Mouse (Mus musculus) megakaryocyte, adult 5-6 weeks (primary cell): ENCODE measurements around the gene Stard9. TPM values are rescaled to one million over a fixed set of nuclear protein-coding genes. Genes with fewer than 3 reads are reported as not detected.

Source experiments
- ATAC-seq: 2 replicates; pipeline ENCODE4 v1.8.0; 2016; ENCODE audit warnings: mild to moderate bottlenecking, inconsistent platforms; ENCODE audit not compliant: poor library complexity, severe bottlenecking
- total RNA-seq, 2 experiments: library from RNA; stranded (forward) in 1 of 2; stranded (reverse) in 1 of 2; fragments of 153-499, 151-499 nt in 1 of 2; fragments of 221-1000, 200-1000 nt in 1 of 2; gene quantifications; 2 replicates each; pipeline versions ENCODE4 v1.2.3 to v1.2.4; 2015 to 2017

Stard9 gene
- 23.6 and 26.2 TPM in 2 replicates for total RNA-seq (2015)
- total RNA-seq (2017) = 16.4 and 20.9 TPM in 2 replicates

DNA sequence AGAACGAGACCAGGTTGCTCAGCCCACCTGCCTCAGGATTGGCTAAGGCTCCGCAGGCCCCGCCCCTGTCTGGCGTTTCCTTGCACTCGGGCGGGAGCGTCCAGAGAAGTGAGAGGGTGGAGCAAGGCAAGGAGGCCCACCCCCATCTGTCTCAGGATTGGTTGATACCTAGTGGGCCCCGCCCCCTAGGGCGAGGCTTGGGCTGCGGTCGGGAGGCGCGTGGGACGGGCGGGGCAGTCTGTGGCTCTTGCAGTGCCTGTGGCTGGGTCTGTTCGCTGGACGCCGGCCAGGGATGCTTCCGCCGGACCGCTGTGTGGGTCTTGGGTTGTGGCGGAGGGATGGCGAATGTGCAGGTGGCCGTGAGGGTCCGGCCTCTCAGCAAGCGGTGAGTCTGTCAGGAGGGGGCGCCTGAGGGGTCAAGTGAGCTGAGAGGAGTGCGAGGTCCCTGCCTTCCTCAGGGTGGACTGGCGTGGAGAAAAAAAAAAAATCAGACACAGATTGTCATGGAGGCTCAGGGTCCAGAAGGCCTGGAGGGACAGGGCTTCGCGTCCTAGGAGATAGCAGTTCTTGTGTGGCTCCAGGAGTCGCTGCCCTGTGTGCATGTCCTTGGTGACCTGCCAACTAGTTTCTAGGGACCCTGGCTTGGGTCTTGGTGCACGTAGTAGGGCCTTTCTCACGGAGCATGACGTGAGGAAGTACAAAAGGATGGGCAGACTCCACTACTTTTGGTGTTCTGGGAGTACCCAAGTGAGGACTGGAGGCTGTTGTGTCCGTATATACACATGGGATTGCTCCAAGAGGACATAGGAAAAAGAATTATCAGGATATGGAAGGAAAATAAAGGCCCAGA is at the start of gene Stard9:
Stard9 (plus strand) TSS at position 236 of the 850 bp plus-strand sequence.
- peak; percentile 97 for ATAC-seq

DNA sequence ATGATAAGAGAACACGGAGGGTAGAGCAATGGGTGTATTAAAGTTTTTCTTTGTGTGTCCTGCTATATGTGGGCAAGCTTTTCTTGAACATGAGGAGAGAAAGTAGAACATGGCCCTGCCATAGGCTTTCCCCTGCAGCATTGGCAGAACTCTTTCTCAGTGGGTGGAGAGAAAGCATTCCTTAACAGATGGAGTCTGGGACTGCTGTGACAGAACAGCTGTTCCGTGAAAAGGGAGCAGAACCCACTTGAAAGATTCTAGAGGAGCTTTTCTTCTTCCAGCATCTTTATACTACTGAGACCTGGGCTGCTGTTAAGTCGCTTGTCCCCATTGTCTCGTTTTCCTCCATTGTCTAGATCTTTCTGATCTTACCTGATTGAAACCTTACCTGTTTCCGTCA is 39.2 kb upstream of the Stard9 start:
- no peak for ATAC-seq

DNA sequence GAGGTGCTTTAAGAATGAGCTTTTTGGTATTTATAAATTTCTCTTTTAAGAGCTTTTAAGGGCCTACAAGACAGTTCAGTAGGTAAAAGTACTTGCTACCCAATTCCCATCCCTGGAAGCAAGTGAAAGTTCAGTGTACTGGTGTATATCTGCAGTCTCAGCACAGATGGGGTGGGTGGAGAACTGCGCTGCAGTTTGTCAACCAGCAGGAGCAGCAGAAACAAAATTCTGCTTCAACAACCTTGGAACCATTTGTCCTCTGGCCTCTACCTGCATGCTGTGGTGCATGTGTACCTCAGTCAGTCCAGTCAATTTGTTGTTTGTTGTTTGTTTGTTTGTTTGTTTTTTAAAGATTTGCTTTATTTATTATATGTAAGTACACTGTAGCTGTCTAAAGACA is 36.7 kb upstream of the Stard9 start:
- ATAC-seq = no peak

DNA sequence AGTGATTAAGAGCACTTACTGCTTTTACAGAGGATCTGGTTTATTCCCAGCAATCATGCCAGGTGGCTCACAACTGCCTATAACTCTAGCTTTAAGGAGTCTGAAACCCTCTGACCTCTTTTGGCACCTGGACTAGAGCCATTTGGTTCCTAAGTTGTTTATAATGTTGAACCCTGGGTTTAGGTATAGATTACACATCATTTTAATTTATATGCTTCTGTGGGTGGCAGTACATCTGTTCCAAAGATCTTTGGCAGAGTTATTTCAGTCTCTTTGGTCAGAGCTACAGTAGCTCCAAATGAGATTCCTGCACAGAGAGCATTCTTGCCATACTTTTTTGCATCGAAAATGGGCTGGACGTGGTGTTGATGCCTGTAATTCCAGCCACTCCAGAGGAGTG is 31.2 kb upstream of the Stard9 start:
- ATAC-seq = no peak

DNA sequence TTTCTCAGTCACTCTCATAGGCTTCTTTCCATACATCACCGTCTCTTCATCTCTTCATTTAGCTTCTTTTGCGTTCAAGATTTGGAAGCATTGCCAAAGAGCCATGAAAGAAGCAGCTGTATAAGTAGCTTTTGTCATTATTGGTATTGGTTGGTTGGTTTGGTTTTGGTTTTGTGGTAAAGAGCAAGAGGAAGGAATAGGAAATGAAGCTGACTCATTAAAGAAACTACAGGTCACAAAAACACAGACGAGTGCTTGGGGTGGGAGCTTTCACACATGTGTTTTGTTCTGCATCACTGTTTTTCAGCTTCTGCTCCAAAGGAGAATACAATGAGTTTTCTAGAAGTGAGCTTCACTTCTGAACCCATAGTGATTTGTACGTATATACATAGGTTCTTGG is 29.4 kb upstream of the Stard9 start:
- ATAC-seq = no peak

DNA sequence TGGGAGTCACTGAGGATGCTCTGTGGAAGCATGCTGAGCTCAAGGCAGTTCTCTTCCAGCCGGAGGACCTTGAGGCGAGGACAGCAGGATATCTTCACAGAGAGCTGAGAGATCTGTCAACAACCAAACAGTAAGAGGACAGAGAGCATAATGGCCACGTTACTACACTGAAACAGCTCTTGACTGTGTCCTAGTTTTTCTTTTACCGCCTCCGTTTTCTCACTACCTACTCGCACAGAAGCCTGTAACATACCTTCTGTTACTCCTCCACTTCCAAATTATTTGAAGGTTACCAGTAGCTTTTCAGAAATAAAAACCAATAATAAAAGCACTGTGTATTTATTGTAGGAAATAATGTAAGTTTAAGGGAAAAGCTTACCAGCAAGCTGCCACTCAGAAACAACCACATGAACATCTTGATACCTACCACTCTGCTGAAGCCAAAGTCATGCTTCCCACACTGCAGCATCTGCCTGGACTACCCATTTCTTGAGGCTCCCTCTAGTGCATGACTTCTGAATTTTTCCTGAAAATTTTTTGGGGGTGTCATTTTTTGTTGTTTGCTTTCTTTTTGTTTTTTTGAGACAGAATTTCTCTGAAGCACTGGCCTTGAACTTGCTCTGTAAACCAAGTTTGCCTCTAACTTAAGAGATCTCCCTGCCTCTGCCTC is 22.8 kb upstream of the Stard9 start:
- no peak for ATAC-seq

DNA sequence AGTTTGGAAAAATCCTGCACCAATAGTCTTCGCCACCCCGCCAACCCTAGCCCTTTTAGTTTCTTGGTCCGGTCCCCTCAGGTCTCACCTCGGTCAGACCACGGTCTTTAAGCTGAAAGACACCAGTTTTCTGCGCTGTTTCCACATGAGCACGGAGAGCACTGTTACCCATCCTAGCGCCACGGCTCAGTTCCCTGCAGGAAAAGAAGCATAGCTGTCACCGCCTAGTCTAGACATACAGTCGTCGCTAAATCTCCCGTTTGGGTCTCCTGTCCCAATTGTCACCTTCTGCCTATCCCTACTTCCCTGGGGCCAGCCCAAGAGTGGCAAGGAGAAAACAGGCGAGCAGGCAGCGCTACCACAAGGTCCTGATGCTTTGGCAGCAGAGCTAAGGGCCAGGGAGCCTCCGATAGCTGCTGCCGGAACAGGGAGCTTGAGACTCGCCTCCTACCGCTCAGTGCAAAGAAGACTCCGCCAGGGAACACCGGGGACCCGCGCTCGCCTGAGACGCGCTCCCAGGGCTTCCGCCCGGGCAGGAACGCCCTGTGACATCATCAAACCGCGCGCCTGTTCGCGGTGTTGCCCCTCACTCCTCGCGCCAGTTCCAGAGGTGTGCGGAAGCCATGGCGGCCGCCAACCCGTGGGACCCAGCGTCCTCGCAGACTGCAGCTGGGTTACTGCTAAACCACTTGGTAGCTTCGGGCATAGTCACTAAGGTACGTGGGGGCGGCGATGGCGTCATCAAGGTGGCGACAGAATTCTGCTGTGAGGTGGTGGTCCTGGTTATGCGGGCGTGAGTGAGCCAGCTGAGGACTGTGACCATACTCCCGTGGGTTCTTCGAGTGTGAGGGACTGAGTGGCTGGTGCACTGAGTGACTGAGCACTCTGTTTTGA is 19.8 kb upstream of the Stard9 start, which contains the start of the genes Haus2 and Lrrc57:
Haus2 (plus strand) TSS at position 554 of the 894 bp plus-strand sequence.
Lrrc57 (minus strand) TSS at position 691 of the 894 bp plus-strand sequence.
- ATAC-seq = peak; percentile 96

DNA sequence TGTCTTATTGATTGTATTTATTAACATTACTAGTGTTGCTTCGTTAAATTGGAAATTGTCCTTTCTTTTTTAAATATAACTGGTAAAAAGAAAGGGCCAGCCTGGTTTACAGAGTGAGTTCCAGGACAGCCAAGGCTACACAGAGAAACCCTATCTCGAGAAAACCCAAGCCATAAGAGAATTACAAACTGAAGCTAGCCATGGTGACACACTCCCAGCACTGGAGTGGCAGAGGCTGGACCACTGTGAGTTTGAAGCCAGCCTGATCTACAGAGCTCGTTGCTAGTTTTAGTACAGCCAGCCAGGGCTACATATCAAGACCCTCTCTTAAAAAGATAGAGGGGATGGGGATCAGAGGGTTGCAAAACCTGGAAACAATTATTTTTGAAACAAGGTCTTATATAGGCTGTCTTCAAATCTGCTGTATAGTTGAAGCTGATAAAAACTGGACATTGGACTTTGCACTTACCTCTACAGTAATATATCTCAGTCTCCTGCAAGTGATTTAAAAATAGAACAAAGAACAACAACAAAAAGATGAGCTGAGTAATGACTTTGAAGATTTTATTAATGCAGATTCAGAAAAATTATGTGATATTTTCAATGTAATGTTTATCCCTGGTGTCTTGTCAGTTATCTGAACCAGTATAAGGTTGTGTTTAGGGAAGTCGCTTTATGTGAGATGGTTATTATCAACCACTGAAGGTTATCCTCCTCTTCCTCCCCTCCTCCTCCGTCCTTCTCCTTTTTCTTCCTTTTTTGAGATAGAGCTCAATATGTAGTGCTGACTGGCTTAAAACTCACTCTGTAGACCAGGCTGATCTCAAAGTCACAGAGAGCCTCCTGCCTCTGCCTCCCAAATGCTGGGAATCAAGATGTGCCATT is 12.4 kb upstream of the Stard9 start:
- ATAC-seq = no peak

DNA sequence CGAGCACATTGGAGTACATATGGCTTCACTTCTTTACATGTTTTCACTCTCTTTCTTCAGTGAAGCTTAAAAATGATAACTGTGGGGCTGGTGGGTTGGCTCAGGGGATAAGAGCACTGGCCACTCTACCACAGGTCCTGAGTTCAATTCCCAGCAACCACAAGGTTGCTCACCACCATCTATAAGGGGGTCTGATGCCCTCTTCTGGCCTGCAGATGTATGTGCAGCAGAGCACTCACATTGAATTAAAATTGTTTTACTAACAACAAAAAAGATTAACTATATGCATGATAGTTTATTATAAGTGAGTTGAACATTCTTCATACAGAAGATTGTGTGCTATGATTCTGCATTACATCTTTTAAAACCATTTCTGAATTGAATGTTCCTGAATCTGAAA is 9.4 kb upstream of the Stard9 start:
- ATAC-seq = no peak

DNA sequence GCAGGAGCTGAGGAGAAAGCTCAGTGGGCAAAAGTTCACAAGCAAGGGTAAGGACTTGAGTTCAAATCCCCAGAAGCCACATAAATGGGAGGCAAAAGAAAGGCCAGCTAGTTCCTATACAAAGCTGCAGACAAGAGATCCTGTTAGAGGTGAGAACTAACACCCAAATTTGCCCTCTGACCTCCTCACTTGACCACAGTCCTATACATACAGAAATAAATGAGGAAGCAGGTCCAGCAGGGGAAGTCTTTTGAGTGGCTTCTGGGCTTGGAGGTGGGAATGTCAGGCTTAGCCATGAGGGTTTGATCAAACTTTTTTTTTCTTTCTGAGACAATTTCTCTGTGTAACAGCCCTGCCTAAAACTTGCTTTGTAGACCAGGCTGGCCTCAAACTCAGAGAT is 6.0 kb upstream of the Stard9 start:
- peak; percentile 64 for ATAC-seq

DNA sequence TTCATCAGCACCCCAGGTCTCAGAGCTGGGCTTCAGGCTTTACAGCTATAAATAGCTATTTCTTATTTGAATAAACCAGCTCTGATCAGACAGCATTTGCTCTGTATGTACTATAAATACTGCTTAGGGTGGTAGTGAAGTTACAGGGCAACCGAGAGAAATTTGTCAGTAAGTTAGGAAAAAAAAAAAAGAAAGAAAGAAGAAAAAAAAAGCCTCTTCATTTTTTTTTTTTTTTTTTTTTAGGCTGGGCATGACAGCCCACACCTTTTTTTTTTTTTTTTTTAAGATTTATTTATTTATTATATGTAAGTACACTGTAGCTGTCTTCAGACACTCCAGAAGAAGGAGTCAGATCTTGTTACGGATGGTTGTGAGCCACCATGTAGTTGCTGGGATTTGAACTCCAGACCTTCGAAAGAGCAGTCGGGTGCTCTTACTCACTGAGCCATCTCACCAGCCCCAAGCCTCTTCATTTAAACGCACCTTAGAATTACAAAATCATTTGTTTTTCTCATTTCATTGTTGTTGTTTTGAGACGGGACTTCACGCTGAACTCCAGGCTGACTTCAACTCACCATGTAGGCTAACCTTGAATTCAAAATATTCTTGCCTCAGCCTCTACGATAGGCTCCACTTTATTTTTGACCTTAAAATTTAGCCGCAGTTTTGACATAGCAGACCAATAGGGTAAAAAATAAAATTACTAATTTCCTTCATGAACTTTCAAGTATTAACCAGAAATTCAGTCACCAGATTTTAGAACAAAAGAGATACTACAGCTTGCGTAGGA is 650 bp upstream of the Stard9 start:
- no peak for ATAC-seq

DNA sequence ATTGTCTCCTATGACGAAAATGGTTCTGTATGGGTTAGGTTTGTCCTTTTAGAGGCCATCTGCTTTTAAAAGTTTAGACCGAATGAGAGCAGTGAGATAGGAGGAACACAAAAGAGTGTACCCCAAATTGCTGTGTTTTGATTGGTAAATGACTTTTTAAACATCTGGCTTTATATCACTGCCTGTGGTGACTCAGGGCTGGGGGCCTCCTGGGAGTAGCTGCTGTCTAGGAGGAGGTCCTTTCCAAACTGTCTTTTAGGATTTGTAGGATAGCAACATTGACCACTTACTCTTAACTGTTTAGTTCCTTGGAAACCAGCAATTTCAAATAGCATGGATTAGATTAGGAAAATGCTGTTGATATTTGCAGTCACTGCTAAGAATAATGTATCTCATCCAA is 1.3 kb downstream of the Stard9 start:
- no peak for ATAC-seq

DNA sequence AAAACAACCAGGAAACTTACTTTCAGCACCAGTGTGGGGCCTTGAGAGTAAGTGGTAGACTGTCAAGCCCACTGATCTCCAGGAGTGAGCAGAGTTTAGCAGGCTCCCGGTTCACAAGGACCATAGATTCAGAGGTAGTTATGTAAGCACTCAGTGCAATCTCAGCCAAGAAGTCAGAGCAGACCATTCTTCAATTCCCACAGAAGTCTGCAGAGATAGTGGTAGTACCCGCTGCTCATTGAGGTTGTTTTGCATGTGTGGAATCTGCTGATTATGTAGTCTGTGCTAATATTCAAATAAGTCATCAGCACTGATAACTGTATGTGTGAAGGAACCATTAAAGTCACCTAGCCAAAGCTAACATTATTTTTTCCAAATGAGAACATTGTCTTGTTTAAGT is 1.7 kb downstream of the Stard9 start:
- no peak for ATAC-seq

DNA sequence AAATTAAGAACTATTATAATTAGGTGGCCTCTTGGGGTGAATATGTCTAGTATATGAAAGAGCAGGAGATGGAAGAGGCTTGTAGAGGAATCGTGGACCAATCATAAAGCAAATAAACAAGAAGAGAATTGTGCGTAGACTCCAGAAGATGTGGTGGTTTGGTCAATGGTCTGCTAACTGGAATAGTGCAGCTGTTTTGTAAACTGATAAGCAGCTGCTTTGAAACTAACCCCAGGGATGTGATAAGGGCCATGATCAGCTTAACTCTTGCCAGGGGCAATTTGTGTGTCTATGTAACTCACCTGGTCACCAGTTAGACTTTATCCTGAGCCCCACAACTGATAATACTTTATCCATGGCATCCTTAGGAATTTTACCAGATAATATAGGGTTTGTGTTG is 2.6 kb downstream of the Stard9 start:
- ATAC-seq = no peak

DNA sequence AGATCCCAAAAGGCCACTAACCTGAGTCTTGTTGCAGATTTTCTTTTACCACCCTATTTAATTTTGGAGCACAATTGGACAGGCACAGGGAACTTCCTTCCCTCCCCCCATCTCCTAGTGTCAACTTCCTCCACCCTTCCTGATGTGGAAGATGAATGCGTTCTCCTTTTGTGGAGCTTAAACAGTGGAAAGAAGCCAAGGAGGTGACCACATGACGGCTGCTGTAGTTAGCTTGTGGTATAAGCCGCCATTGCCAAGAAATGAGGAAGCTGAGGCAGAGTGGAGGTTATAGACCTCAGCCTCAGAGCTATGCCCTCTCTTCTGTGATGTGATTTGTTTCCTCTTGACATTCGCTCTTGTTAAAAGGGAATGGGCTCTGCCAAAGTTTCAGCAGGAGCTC is 3.0 kb downstream of the Stard9 start:
- ATAC-seq = peak; percentile 56

DNA sequence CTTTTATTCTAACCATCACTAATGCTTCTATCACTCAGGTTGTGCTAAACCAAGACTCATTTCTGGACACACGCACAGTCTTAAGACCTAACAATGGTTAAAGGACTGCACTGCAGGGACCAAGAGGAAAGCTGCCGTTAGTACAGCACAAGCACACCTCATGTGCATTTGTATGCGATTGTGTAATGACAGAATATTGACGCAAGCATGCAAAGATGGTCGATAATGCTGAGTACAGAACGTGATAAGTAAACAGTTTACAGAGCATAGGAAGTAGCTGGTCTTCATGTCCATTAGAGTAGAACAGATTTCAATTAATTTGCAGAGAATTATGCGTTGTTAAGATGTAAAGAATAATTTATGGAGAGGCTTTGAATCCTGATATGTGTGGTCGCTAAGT is 11.9 kb downstream of the Stard9 start:
- ATAC-seq = no peak

DNA sequence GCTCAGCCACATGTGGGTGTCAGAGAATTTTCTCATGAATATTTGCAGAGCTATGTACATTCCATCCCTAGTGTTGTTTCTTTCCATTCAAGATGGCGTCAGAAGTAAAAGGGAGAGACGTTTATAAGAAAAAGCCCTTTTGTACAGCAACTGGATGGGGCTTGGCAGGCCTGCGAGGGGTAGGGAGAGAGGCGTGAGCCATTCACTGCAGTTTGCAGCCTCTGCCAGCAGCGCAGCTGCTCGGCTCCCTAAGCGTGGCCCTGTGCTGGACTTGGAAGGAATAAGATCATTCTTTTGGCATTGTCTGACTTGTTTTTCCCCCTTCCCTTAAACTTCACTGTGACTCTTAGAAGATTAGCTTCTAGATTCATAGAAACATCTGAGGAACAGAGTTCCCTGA is 14.9 kb downstream of the Stard9 start:
- ATAC-seq = no peak

DNA sequence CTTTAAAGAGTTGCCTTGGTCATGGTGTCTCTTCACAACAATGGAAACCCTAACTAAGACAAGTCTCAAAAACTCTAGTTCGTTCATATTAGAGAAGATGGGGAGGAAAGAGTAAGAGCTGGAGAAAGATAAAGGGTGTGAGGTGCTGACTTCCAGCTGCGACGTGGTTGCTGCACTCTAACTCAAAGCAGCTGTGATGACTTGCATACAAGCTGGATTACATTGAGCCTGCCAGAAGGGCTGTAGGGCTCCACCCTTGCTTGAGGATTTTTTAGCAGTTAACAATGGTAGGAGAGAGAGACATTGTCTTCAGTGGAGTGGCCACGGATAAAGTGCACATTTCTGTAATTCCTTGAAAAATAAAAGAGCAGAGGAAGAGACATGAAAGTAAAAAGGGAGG is 17.9 kb downstream of the Stard9 start:
- ATAC-seq = no peak

DNA sequence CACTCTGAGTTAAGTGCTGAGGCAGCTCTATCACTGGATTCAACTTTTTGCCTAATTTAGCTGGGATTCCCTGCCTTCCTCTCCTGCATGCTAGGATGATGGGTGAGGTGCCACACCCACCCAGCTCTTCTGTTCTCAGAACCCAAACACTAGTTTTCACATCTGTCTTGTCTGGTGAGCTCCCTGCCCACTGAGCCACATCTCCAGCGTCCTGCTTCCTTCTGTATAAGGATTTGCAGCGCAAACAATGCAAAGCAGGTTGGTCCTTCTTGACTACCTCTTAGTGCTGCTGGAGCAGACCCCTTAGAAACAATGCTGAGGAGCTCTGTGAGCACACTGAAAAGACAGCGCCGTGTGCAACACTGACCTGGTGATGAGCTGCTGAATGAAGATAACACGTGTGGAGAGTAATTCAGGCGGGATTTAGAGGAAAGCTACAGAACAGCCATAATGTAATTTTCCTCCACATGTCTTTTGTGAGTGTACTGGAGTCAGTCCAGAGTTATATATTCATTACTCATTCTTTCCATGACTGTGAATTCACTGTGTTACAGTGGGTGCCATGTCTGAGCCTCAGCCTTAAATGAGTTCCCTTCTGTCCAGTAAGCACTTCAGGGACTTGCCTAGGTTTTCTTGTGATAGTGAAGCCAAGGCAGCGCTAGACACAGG is 23.5 kb downstream of the Stard9 start:
- no peak for ATAC-seq
